In the genomic region with DNA sequence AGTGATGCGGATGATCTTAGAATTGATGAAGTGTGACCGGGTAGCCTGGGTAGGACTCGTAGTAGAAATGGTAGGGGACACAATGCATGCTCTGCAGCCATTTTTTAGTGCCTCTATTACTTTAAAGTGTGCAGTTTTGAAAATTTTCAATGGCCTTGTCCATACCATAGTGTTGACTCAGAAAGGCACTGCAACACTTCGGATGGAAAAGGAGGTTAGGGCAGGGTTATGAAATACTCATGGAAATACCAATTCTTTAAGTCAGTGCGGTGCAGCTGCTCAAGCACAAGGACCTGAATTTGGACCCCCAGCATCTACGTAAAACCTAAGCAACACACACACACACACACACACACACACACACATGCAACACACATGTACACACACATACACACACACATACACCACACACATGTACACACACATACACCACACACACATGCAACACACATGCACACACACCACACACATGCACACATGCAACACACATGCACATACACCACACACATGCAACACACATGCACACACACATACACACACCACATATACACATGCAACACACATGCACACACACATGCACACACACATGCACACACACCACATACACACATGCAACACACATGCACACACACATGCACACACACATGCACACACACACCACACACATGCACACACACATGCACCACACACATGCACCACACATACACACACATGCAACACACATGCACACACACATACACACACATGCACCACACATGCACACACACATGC, we compare ENCODE assay signal across 30 mouse cellular contexts. TPM values are rescaled to one million over a fixed set of nuclear protein-coding genes. Genes with fewer than 3 reads are reported as not detected.
"Had no signal": no experiment of that assay in that cellular context is flagged by ENCODE, and none has a peak within 500 bp of the region (broad histone marks: within the 10 kb centered on the region; RNA-seq: fewer than 3 reads in every experiment).

TSS of gene Arl9 (plus strand) at position 5 of the 771 bp plus-strand sequence.

- DNase-seq: kidney, adult 2 months; kidney, postnatal 25 days; layer of hippocampus, adult 9-11 months; liver; lung, adult 18-20 months; lung, postnatal 14 days; midbrain, embryonic 14.5 days; retina, postnatal 1 day; right cerebral cortex, postnatal 25 days; thymus, postnatal 25 days had no signal

- H3K4me1 ChIP-seq: limb, embryonic 10.5 days; limb, embryonic 13.5 days; liver, embryonic 15.5 days; lung, embryonic 15.5 days; neural tube, embryonic 12.5 days; neural tube, embryonic 15.5 days had no signal

- H3K27me3 ChIP-seq: limb, embryonic 13.5 days; liver, embryonic 15.5 days; lung, embryonic 15.5 days; neural tube, embryonic 12.5 days; neural tube, embryonic 15.5 days had no signal

- H3K27ac ChIP-seq: kidney, postnatal 0 days; layer of hippocampus, adult 2 months; limb, embryonic 10.5 days; limb, embryonic 13.5 days; liver, embryonic 12.5 days; liver, embryonic 15.5 days; lung, embryonic 15.5 days; macrophage; neural tube, embryonic 12.5 days; neural tube, embryonic 15.5 days had no signal

- H3K4me3 ChIP-seq: layer of hippocampus, adult 2 months; limb, embryonic 10.5 days; limb, embryonic 13.5 days; liver, embryonic 12.5 days; liver, embryonic 15.5 days; lung, embryonic 15.5 days; neural tube, embryonic 12.5 days; neural tube, embryonic 15.5 days had no signal

RNA-seq across cellular contexts. Expression of gene Arl9, which starts in this region (rescaled TPM):
- total RNA-seq: layer of hippocampus, postnatal 25 days; left cerebral cortex, adult 18-20 months; left cerebral cortex, postnatal 25 days; megakaryocyte-erythroid progenitor cell, adult 5-6 weeks; midbrain, postnatal 0 days had no signal
- polyA plus RNA-seq: intestine, postnatal 0 days; kidney, embryonic 14.5 days; kidney, postnatal 0 days; limb, embryonic 10.5 days; limb, embryonic 13.5 days; liver, embryonic 12.5 days; liver, embryonic 15.5 days; macrophage; midbrain, embryonic 14.5 days; midbrain, postnatal 0 days; neural tube, embryonic 12.5 days; small intestine, adult 2 months; spleen, adult 2 months; thymus, postnatal 0 days had no signal
